Mouse (Mus musculus): ENCODE data around the gene Jade2.

GRCm38 (mm10) chr11:51805221-51805981 is 52.1 kb downstream of the Jade2 start:
- TF ChIP-seq GATA1 (IDR thresholded peaks at IDR 0.05; ENCODE audit: borderline replicate concordance, low read length), result no peak
- TF ChIP-seq FLI1 (IDR thresholded peaks at IDR 0.05; ENCODE audit: low read length), result no peak

Measured in megakaryocyte, embryonic 14.5 days (primary cell).